Mouse (Mus musculus) kidney, adult 18-20 months (tissue): ENCODE results near the gene Slc39a1.
A peak's percentile ranks its signal among the peaks of the same experiment; 100 is the strongest.
"Not testable (repeated sequence)": the region's sequence is repeated elsewhere in the genome, so short reads cannot be mapped to it uniquely, and the experiment has no call there.

Experiments used
- DNase-seq: peaks from one replicate; pipeline ENCODE4 v3.0.0; 2021

The Slc39a1 gene

GRCm38 (mm10) chr3:90241669-90242358 lies 6.2 kb upstream of the Slc39a1 start:
- DNase-seq, result no peak

- DNase-seq, result peak; percentile 37
Observed at GRCm38 (mm10) chr3:90242984-90243775, 4.8 kb upstream of the Slc39a1 start, which contains the start of gene Creb3l4. Creb3l4 (minus strand) TSS chr3:90243512.

- no peak for DNase-seq
Observed at GRCm38 (mm10) chr3:90245406-90245805, 2.6 kb upstream of the Slc39a1 start.

GRCm38 (mm10) chr3:90247630-90247959 lies 377 bp upstream of the Slc39a1 start:
- no peak for DNase-seq

- DNase-seq, result no peak
Observed at GRCm38 (mm10) chr3:90248746-90249100, 751 bp downstream of the Slc39a1 start.

GRCm38 (mm10) chr3:90250791-90251190 lies 2.8 kb downstream of the Slc39a1 start:
- no peak for DNase-seq

GRCm38 (mm10) chr3:90251731-90252226 lies 3.8 kb downstream of the Slc39a1 start:
- not testable (repeated sequence) for DNase-seq

- not testable (repeated sequence) for DNase-seq
Observed at GRCm38 (mm10) chr3:90252659-90253058, 4.7 kb downstream of the Slc39a1 start.

GRCm38 (mm10) chr3:90253174-90253573 lies 5.2 kb downstream of the Slc39a1 start:
- DNase-seq, result not testable (repeated sequence)

- peak; percentile 94 for DNase-seq
Observed at GRCm38 (mm10) chr3:90253653-90254418, 5.9 kb downstream of the Slc39a1 start, which contains the start of gene Crtc2. Crtc2 (plus strand) TSS chr3:90254163.

GRCm38 (mm10) chr3:90254419-90255193 lies 6.6 kb downstream of the Slc39a1 start:
- no peak for DNase-seq

GRCm38 (mm10) chr3:90255194-90255565 lies 7.2 kb downstream of the Slc39a1 start:
- DNase-seq, result no peak

- no peak for DNase-seq
Observed at GRCm38 (mm10) chr3:90255784-90256353, 7.9 kb downstream of the Slc39a1 start.

GRCm38 (mm10) chr3:90256731-90257530 lies 9.0 kb downstream of the Slc39a1 start:
- DNase-seq, result peak; percentile 67

- DNase-seq, result peak; percentile 35
Observed at GRCm38 (mm10) chr3:90258521-90258920, 10.5 kb downstream of the Slc39a1 start.

GRCm38 (mm10) chr3:90263121-90263771 lies 15.3 kb downstream of the Slc39a1 start:
- DNase-seq, result no peak

- DNase-seq, result no peak
Observed at GRCm38 (mm10) chr3:90264687-90265033, 16.7 kb downstream of the Slc39a1 start.

- peak; percentile 93 for DNase-seq
Observed at GRCm38 (mm10) chr3:90265034-90265931, 17.3 kb downstream of the Slc39a1 start, which contains the start of gene Dennd4b. Dennd4b (plus strand) TSS chr3:90265185.

GRCm38 (mm10) chr3:90265932-90266741 lies 18.2 kb downstream of the Slc39a1 start:
- DNase-seq, result no peak
